Mouse (Mus musculus) midbrain, postnatal 0 days (tissue): ENCODE measurements around the gene Vasp. TPM values are rescaled to one million over a fixed set of nuclear protein-coding genes. Genes with fewer than 3 reads are reported as not detected.

Experiments
- ATAC-seq: fragments of 200-750 bp; cut with Nextera tagmentation; 2 replicates; pipeline ENCODE4 v1.8.0; 2017; ENCODE audit warnings: moderate number of reproducible peaks, mild to moderate bottlenecking, moderate TSS enrichment, moderate library complexity; ENCODE audit not compliant: low FRiP score
- DNase-seq: peaks from one replicate; pipeline ENCODE4 v3.0.0-alpha.2; 2015; ENCODE audit warnings: low spot score
- H3K27ac ChIP-seq: fragments of 300-500 bp; sonication (generic); 2 replicates; pipeline ENCODE4 v1.5.1; 2014; ENCODE audit warnings: low read depth, mild to moderate bottlenecking, low read length, mixed read lengths
- H3K27me3 ChIP-seq: fragments of 300-500 bp; sonication (generic); 2 replicates; pipeline ENCODE4 v1.6.1; 2014; ENCODE audit warnings: low read length, control low read depth, mixed read lengths; ENCODE audit not compliant: insufficient read depth
- H3K36me3 ChIP-seq: fragments of 300-500 bp; sonication (generic); 2 replicates; pipeline ENCODE4 v1.6.1; 2014; ENCODE audit warnings: low read length, control low read depth, mixed read lengths; ENCODE audit not compliant: insufficient read depth
- H3K4me1 ChIP-seq: fragments of 300-500 bp; sonication (generic); 2 replicates; pipeline ENCODE4 v1.6.1; 2014; ENCODE audit warnings: mild to moderate bottlenecking, control low read depth, antibody characterized with exemption, low read length, mixed read lengths; ENCODE audit not compliant: insufficient read depth
- H3K4me2 ChIP-seq: fragments of 300-500 bp; sonication (generic); 2 replicates; pipeline ENCODE4 v1.6.1; 2014; ENCODE audit warnings: low read depth, mild to moderate bottlenecking, low read length, mixed read lengths; ENCODE audit not compliant: poor library complexity, severe bottlenecking
- H3K4me3 ChIP-seq: fragments of 300-500 bp; sonication (generic); 2 replicates; pipeline ENCODE4 v1.5.1; 2014; ENCODE audit warnings: low read depth, mild to moderate bottlenecking, low read length, moderate library complexity
- H3K9ac ChIP-seq: fragments of 300-500 bp; sonication (generic); replicated peaks from 2 replicates; pipeline ENCODE4 v1.6.1; 2014; ENCODE audit warnings: mild to moderate bottlenecking, low read length, moderate library complexity, mixed read lengths; ENCODE audit not compliant: poor library complexity, severe bottlenecking
- H3K9me3 ChIP-seq: fragments of 300-500 bp; sonication (generic); 2 replicates; pipeline ENCODE4 v1.6.1; 2016; ENCODE audit warnings: low read length, control low read depth
- CTCF ChIP-seq: IDR thresholded peaks from 2 replicates; pipeline ENCODE4 v1.5.1; 2016; ENCODE audit warnings: antibody characterized with exemption, mild to moderate bottlenecking
- WGBS: fragments of 180-500 bp; shearing (Covaris S2); extraction: QIAGEN DNeasy Blood & Tissue Kit; methylation state at CpG from one replicate; pipeline ENCODE4 v1.1.7; 2014; 5-methylcytosine and 5-hydroxymethylcytosine counted together
- polyA plus RNA-seq: library from polyadenylated mRNA; unstranded; fragments of >200 nt; fragmentation: Nextera tagmentation; extraction: Ambion mirVana; gene quantifications from 2 replicates; pipeline ENCODE4 v1.2.1, GENCODE M21; 2015
- total RNA-seq: library from RNA; depleted of rRNA; stranded (reverse); fragments of >200 nt; gene quantifications from 2 replicates; pipeline ENCODE4 v1.2.3, GENCODE M21; 2014

Gene Vasp
- total and polyA plus RNA-seq, 2 experiments from 2014 or later = 32.3 to 56.9 TPM

GRCm38 (mm10) chr7:19227883-19228792 lies 43.5 kb downstream of the Vasp start, which contains the start of gene Opa3:
Gene Opa3, plus strand, starts transcription at chr7:19228334.
- peak; percentile 81 for TF ChIP-seq CTCF

GRCm38 (mm10) chr7:19226817-19227797 lies 44.5 kb downstream of the Vasp start:
- Histone ChIP-seq H3K4me3 (peak overlapping the region; percentile 45), H3K4me1 (peaks cover 11% of the 10 kb centered on the region), H3K27me3 (no peaks in the 10 kb centered on the region), H3K9ac (peak overlapping the region; percentile 63), H3K4me2 (peak overlapping the region; percentile 71), H3K9me3 (no peaks in the 10 kb centered on the region), H3K27ac (peak overlapping the region; percentile 73), H3K36me3 (no peaks in the 10 kb centered on the region)
- 20% methylated on average over 20 of the region's 20 CpGs for WGBS
- ATAC-seq = no peak; the same call in 1 of the 2 replicates
- TF ChIP-seq CTCF = no peak
- peak; percentile 69 for DNase-seq

More at GRCm38 (mm10) chr7:19227883-19228792, 43.5 kb downstream of the Vasp start, which contains the start of gene Opa3:
- Histone ChIP-seq H3K36me3 (no peaks in the 10 kb centered on the region), H3K9ac (peak within 1 kb of the TSS; percentile 63), H3K4me2 (peak within 1 kb of the TSS; percentile 85), H3K27me3 (no peaks in the 10 kb centered on the region), H3K4me1 (peaks cover 11% of the 10 kb centered on the region), H3K27ac (peak within 1 kb of the TSS; percentile 95), H3K4me3 (peak within 1 kb of the TSS; percentile 45), H3K9me3 (no peaks in the 10 kb centered on the region)
- WGBS = under 1% methylated on average over 82 of the region's 91 CpGs
- DNase-seq (peak; percentile 100), ATAC-seq (peak; percentile 95)

GRCm38 (mm10) chr7:19224933-19225332 lies 46.7 kb downstream of the Vasp start:
- Histone ChIP-seq H3K9ac (no peak overlapping the region), H3K4me3 (no peak overlapping the region), H3K27me3 (no peaks in the 10 kb centered on the region), H3K36me3 (no peaks in the 10 kb centered on the region), H3K4me2 (no peak overlapping the region), H3K9me3 (no peaks in the 10 kb centered on the region), H3K4me1 (peaks cover 11% of the 10 kb centered on the region), H3K27ac (no peak overlapping the region)
- no peak for DNase-seq
- WGBS = 85% methylated on average over 4 of the region's 4 CpGs
- ATAC-seq = no peak
- no peak for TF ChIP-seq CTCF

- H3K27me3 ChIP-seq = no peaks in the 10 kb centered on the region
- no peak overlapping the region for H3K27ac ChIP-seq
- no peak overlapping the region for H3K9ac ChIP-seq
- H3K4me3 ChIP-seq = no peak overlapping the region
- H3K4me2 ChIP-seq = no peak overlapping the region
- no peaks in the 10 kb centered on the region for H3K36me3 ChIP-seq
- peaks cover 5% of the 10 kb centered on the region; the same call in 1 of the 2 replicates for H3K4me1 ChIP-seq
- no peaks in the 10 kb centered on the region for H3K9me3 ChIP-seq
- TF ChIP-seq CTCF = no peak
- no peak for ATAC-seq
- WGBS = 92% methylated on average over 14 of the region's 14 CpGs
- DNase-seq = no peak
Measured at GRCm38 (mm10) chr7:19222875-19223274, 48.7 kb downstream of the Vasp start.

- H3K9me3 ChIP-seq = no peaks in the 10 kb centered on the region
- no peaks in the 10 kb centered on the region for H3K27me3 ChIP-seq
- DNase-seq = no peak
- H3K4me3 ChIP-seq = no peak overlapping the region
- H3K9ac ChIP-seq = no peak overlapping the region
- peaks cover 5% of the 10 kb centered on the region; the same call in 1 of the 2 replicates for H3K4me1 ChIP-seq
- 96% methylated on average over 16 of the region's 16 CpGs for WGBS
- no peaks in the 10 kb centered on the region for H3K36me3 ChIP-seq
- TF ChIP-seq CTCF = no peak
- H3K27ac ChIP-seq = no peak overlapping the region
- no peak for ATAC-seq
- no peak overlapping the region for H3K4me2 ChIP-seq
Measured at GRCm38 (mm10) chr7:19222189-19222588, 49.4 kb downstream of the Vasp start.
